Mouse (Mus musculus) liver, postnatal 0 days (tissue): ENCODE data around the gene Gm49486.

Experiments
- CTCF ChIP-seq: sonication (generic); IDR thresholded peaks from 2 replicates; pipeline ENCODE4 v1.5.1; 2016; ENCODE audit warnings: antibody characterized with exemption, low read depth
- EP300 ChIP-seq: IDR thresholded peaks from 2 replicates; pipeline ENCODE4 v1.6.1; 2016; ENCODE audit warnings: antibody characterized with exemption, low read depth, mild to moderate bottlenecking

- TF ChIP-seq CTCF (no peak), EP300 (no peak)
These were observed 27.6 kb upstream of the Gm49486 start for GRCm38 (mm10) chr15:79201491-79202150.
